Mouse (Mus musculus): ENCODE measurements around the gene Lgals12. TPM values are rescaled to one million over a fixed set of nuclear protein-coding genes. Genes with fewer than 3 reads are reported as not detected.

Gene Lgals12
- polyA plus RNA-seq, 1 experiment, result 0.31 TPM

DNA sequence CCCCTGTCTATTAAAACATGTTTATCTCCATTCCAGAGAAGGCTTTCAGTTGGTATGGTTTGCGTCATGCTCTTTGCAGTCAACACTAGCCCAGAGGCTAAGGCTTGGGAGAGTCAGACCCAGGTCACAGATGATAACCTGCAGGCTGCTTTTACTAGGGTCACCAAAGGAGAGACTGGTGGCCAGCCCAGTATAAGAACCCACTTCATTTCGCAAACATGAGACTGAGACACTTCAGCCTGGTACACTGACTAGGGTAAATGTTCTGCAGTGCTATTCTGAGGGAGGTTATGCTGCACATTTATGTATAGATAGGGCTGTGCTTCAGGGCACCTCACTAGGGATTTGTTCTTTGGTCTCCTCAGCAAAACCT is 54.7 kb downstream of the Lgals12 start:
- H3ac ChIP-seq (ENCODE audit: control insufficient read depth, insufficient read length), result no peak overlapping the region
- H3K4me3 ChIP-seq, result no peak overlapping the region
- TF ChIP-seq E2F4 (IDR thresholded peaks at IDR 0.05; ENCODE audit: insufficient read depth) (no peak), CEBPB (IDR thresholded peaks at IDR 0.05; ENCODE audit: insufficient read depth, poor library complexity, severe bottlenecking) (no peak), USF1 (IDR thresholded peaks at IDR 0.05; ENCODE audit: low read depth) (no peak), SRF (IDR thresholded peaks at IDR 0.05; ENCODE audit: control insufficient read depth, insufficient read length, low read depth) (no peak), POLR2AphosphoS2 (IDR thresholded peaks at IDR 0.05; ENCODE audit: insufficient read length, low read depth) (no peak), MAX (IDR thresholded peaks at IDR 0.05; ENCODE audit: low read depth) (no peak), TCF3 (IDR thresholded peaks at IDR 0.05; ENCODE audit: insufficient read length, low read depth) (no peak), MYOG (IDR thresholded peaks at IDR 0.05; ENCODE audit: control insufficient read depth in 1 of 3, insufficient read depth in 1 of 3, insufficient read length in 2 of 3, low read depth in 2 of 3) (no peak), REST (IDR thresholded peaks at IDR 0.05; ENCODE audit: insufficient read depth, insufficient read length) (no peak), TCF12 (IDR thresholded peaks at IDR 0.05; ENCODE audit: insufficient read depth, poor library complexity, severe bottlenecking) (no peak), MYOD1 (IDR thresholded peaks at IDR 0.05; ENCODE audit: control insufficient read depth in 1 of 3, insufficient read length in 2 of 3, low read depth in 2 of 3) (no peak), POLR2A (IDR thresholded peaks at IDR 0.05; ENCODE audit: insufficient read length, low read depth) (no peak)
- H3K27me3 ChIP-seq (ENCODE audit: control insufficient read depth, insufficient read depth, insufficient read length), result no peaks in the 10 kb centered on the region
- no peaks in the 10 kb centered on the region for H3K79me2 ChIP-seq (ENCODE audit: control insufficient read depth, insufficient read depth)
- H3K36me3 ChIP-seq (ENCODE audit: control insufficient read depth, insufficient read depth), result no peaks in the 10 kb centered on the region
- no peak overlapping the region for H3K4me2 ChIP-seq (ENCODE audit: low read depth)

DNA sequence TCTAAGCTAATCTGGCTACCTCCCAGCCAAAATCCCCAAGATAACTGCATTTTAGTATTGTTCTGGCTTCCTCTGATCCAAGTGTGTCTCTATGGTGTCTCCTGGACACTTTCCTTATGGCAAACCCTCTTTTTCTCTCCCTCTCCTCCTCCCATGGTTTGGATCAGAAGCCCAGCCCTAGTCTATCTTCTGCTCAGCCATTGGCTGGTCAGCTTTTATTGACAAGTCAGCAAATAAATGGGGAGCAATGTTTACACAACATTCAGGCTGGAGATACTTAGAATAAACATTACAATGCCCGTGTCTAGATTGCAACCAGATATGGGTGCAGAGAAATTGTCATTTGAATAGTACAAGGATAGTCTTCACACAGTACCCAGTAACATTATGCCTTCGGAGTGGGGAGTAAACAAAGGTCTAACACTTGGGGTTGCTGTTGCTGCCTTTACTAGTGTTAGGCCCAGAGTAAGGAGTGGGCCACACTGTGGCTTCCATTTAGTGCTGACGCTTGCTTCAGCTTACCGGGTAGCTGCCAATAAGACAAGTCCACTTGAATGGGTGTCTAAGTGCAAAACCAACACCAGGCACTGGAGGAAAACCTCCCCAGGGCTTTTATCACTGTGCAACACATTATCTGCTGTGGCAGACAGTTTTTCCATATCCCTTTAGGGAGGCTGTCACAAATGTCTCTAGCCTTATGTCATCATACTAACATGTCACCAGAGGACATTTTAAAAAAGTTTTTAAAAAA is 55.3 kb downstream of the Lgals12 start:
- H3ac ChIP-seq (ENCODE audit: control insufficient read depth, insufficient read length), result no peak overlapping the region
- no peak for TF ChIP-seq MYOD1 (IDR thresholded peaks at IDR 0.05; ENCODE audit: control insufficient read depth in 1 of 3, insufficient read length in 2 of 3, low read depth in 2 of 3)
- no peak for TF ChIP-seq REST (IDR thresholded peaks at IDR 0.05; ENCODE audit: insufficient read depth, insufficient read length)
- TF ChIP-seq TCF3 (IDR thresholded peaks at IDR 0.05; ENCODE audit: insufficient read length, low read depth), result no peak
- TF ChIP-seq POLR2AphosphoS2 (IDR thresholded peaks at IDR 0.05; ENCODE audit: insufficient read length, low read depth), result no peak
- no peak for TF ChIP-seq POLR2A (IDR thresholded peaks at IDR 0.05; ENCODE audit: insufficient read length, low read depth)
- TF ChIP-seq SRF (IDR thresholded peaks at IDR 0.05; ENCODE audit: control insufficient read depth, insufficient read length, low read depth), result no peak
- no peak for TF ChIP-seq USF1 (IDR thresholded peaks at IDR 0.05; ENCODE audit: low read depth)
- no peak for TF ChIP-seq CEBPB (IDR thresholded peaks at IDR 0.05; ENCODE audit: insufficient read depth, poor library complexity, severe bottlenecking)
- TF ChIP-seq MAX (IDR thresholded peaks at IDR 0.05; ENCODE audit: low read depth), result no peak
- no peaks in the 10 kb centered on the region for H3K27me3 ChIP-seq (ENCODE audit: control insufficient read depth, insufficient read depth, insufficient read length)
- H3K79me2 ChIP-seq (ENCODE audit: control insufficient read depth, insufficient read depth), result no peaks in the 10 kb centered on the region
- no peak overlapping the region for H3K4me2 ChIP-seq (ENCODE audit: low read depth)
- H3K4me3 ChIP-seq, result no peak overlapping the region
- H3K36me3 ChIP-seq (ENCODE audit: control insufficient read depth, insufficient read depth), result no peaks in the 10 kb centered on the region

DNA sequence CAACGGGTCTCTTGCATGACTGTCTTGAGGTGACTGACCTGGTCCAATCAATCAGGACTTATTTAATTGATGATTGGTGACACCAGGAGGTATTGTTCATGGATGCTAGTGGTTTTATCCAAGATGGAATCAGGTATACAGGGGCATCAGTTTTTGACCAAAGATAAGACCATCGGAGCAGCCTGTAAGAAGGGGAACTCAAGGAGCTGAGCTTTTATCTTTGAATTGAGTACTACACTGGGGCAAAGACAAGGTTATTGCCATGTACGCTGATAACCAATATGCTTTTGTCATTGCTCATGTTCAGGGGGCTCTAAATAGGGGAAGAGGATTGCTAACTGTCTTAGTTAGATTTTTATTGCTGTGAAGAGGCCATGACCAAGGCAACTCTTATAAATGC is 58.1 kb downstream of the Lgals12 start:
- no peaks in the 10 kb centered on the region for H3K79me2 ChIP-seq (ENCODE audit: control insufficient read depth, insufficient read depth)
- TF ChIP-seq USF1 (IDR thresholded peaks at IDR 0.05; ENCODE audit: low read depth) (no peak), TCF12 (IDR thresholded peaks at IDR 0.05; ENCODE audit: insufficient read depth, poor library complexity, severe bottlenecking) (no peak), TCF3 (IDR thresholded peaks at IDR 0.05; ENCODE audit: insufficient read length, low read depth) (no peak), REST (IDR thresholded peaks at IDR 0.05; ENCODE audit: insufficient read depth, insufficient read length) (no peak), MAX (IDR thresholded peaks at IDR 0.05; ENCODE audit: low read depth) (no peak), POLR2AphosphoS2 (IDR thresholded peaks at IDR 0.05; ENCODE audit: insufficient read length, low read depth) (no peak), SRF (IDR thresholded peaks at IDR 0.05; ENCODE audit: control insufficient read depth, insufficient read length, low read depth) (no peak), POLR2A (IDR thresholded peaks at IDR 0.05; ENCODE audit: insufficient read length, low read depth) (no peak), MYOD1 (IDR thresholded peaks at IDR 0.05; ENCODE audit: control insufficient read depth in 1 of 3, insufficient read length in 2 of 3, low read depth in 2 of 3) (no peak), CEBPB (IDR thresholded peaks at IDR 0.05; ENCODE audit: insufficient read depth, poor library complexity, severe bottlenecking) (no peak), MYOG (IDR thresholded peaks at IDR 0.05; ENCODE audit: control insufficient read depth in 1 of 3, insufficient read depth in 1 of 3, insufficient read length in 2 of 3, low read depth in 2 of 3) (no peak), E2F4 (IDR thresholded peaks at IDR 0.05; ENCODE audit: insufficient read depth) (no peak)

More for the DNA sequence above, 58.1 kb downstream of the Lgals12 start:
- no peaks in the 10 kb centered on the region for H3K27me3 ChIP-seq (ENCODE audit: control insufficient read depth, insufficient read depth, insufficient read length)
- no peaks in the 10 kb centered on the region for H3K36me3 ChIP-seq (ENCODE audit: control insufficient read depth, insufficient read depth)
- no peak overlapping the region for H3K4me2 ChIP-seq (ENCODE audit: low read depth)
- H3K4me3 ChIP-seq, result no peak overlapping the region
- H3ac ChIP-seq (ENCODE audit: control insufficient read depth, insufficient read length), result no peak overlapping the region

Other genes starting within 250 kb of the Lgals12 start
- gene Spindoc, start 224.2 kb downstream of the Lgals12 start, polyA plus RNA-seq (2012; fragmentation: generic; extraction: Trizol), result 20.4 TPM
- gene 2700081O15Rik, start 189.6 kb downstream of the Lgals12 start, polyA plus RNA-seq (2012; fragmentation: generic; extraction: Trizol), result 16.9 TPM
- 65.7 TPM for gene Rtn3, start 123.9 kb downstream of the Lgals12 start, polyA plus RNA-seq (2012; fragmentation: generic; extraction: Trizol)
- 14.4 TPM for gene Atl3, start 113.2 kb downstream of the Lgals12 start, polyA plus RNA-seq (2012; fragmentation: generic; extraction: Trizol)
- gene Pla2g16, start 49.7 kb downstream of the Lgals12 start, polyA plus RNA-seq (2012; fragmentation: generic; extraction: Trizol), result 64.5 TPM
- gene Hrasls5, start 5.3 kb upstream of the Lgals12 start, polyA plus RNA-seq (2012; fragmentation: generic; extraction: Trizol), result 0.05 TPM
- not detected for gene Slc22a19, start 104.1 kb upstream of the Lgals12 start, polyA plus RNA-seq (2012; fragmentation: generic; extraction: Trizol)
- gene Slc22a26, start 195.5 kb upstream of the Lgals12 start, polyA plus RNA-seq (2012; fragmentation: generic; extraction: Trizol), result not detected

All from myocyte (in vitro differentiated cells).